Mouse (Mus musculus) ovary, adult 18-20 months (tissue): ENCODE measurements around the gene Dzip1.

Experiments used
- DNase-seq: peaks from one replicate; pipeline ENCODE4 v3.0.0; 2022; ENCODE audit warnings: low spot score, mixed read lengths

Gene Dzip1

DNA sequence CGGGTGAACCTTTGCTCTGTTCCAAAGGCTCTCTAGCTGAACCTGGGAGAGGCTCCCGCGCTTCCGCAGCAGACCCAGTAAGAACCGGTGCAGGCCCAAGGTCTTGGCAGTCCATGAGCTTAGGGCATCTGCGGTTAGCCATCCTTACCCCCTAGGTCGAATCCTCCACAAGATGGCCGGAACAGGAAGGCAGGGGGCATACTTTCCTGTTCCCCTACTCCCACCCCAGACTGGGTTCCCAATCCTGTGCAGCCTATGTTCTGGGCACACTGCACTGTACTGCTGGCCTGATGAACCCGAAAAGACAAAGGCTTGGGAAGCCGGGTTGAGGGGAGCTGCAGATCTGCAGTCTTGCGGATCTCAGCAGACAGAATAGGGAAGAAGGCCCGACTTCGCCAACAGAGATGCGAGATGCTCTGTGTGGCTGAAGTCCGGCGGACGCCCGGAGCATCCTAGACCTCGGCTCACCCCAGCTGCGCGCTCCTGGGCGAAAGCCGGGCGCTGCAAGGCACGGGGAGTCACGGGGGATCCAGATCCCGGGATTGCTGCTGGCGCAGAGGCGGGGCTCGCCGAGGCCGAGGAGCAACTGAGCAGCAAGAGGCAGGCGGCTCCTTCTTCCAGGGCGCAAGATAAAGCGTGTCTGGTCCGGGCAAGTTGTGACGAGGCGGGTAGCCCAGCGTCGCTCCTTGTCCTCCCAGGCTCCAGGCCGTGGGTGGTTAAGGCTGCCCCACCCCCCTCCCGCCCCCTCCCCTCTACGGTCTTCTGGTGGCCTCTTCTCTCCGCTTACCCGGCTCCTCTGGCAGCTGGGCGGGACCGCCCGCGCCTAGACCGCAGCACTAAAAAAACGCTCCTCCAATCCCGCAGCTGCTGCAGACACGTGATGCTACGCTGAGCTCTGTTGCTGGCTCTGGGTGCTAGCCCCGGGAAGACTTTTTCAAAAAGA lies at the start of gene Dzip1:
Gene Dzip1, minus strand, starts transcription at position 788 of the 943 bp plus-strand sequence.
- DNase-seq = peak; percentile 68

DNA sequence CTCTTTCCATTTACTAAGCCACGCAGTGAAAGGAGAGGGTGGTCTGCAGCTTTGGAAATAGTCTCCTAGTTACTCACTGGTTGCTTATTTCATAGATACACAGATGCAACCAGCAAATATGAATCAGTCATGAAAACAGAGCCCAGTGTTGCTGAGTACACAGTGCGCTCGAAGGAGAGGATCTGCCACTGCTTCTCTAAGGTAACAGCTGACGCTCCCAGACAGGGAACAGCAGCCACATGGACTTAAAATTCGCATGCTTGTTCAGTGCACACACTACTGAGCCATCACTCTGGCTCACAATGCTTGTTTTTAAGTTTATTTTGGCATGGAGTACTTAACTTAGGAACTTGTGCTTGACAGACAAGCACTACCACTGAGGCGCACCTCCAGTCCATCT lies 47.0 kb upstream of the Dzip1 start:
- no peak for DNase-seq

DNA sequence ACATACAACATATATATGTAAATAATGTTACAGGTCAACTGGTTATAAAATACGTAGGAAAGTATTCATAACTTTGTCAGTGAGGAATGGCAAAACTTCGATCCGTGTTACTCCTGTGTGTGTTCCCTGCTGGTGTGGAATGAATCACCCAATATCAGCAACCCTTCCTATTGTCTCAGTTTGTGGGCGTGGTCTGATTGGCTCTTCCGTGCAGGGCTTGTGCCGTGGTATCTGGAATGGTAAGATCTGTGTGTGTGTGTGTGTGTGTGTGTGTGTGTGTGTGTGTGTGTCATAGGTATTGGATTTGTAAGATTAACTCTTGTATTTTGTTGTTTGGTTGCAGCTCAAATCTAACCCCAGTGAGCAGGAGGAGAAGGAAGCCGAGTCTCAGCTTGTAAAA lies 42.4 kb upstream of the Dzip1 start:
- no peak for DNase-seq

DNA sequence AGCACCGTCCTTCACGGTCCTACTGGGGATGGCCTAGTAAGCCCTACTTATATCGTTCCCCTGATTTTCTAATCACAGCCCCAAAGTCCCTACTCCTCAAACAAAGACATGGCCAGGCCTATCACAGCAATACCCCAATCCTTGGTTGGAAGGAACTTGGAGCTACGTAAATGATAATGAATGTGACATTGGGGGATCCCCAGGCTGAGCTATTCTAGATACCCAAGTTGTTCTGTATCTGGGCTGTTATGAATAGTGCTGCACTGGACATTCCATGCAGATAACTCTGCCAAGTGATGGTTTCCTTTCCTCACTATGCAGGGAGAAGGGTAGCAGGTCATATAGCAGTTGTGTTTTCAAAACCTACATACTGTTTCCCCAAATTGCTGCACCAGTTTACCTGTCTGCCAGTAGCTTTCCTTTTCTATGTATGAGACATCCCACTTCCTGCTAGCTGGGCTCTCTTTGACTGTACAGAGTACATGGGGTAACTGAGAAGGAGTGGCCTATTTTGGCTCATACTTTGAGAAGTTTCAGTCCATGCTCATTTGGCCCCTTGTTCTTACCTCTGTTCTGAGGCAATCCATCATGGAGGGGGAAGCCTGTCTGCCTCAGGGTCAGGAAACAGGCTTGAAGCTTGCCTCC lies 40.2 kb upstream of the Dzip1 start:
- DNase-seq = no peak

DNA sequence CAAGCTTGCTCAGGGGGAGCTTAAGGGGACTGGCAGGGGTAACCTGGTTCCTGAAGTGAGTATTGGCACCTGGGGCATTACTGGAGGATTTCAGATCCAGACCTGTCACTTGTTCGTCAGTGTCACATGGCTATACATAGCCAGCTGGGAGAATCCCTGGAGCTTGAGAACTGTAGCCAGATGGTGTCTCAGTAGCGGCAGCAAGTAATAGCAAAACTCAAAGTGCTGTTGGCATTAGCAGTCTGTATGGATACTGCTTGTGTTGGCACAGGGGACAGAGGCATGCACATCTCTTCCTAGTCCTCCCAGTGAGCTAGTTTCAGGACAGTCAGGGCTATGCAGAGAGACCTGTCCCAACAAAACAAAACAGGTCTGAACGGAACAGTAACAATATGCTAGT lies 32.8 kb upstream of the Dzip1 start:
- no peak for DNase-seq

DNA sequence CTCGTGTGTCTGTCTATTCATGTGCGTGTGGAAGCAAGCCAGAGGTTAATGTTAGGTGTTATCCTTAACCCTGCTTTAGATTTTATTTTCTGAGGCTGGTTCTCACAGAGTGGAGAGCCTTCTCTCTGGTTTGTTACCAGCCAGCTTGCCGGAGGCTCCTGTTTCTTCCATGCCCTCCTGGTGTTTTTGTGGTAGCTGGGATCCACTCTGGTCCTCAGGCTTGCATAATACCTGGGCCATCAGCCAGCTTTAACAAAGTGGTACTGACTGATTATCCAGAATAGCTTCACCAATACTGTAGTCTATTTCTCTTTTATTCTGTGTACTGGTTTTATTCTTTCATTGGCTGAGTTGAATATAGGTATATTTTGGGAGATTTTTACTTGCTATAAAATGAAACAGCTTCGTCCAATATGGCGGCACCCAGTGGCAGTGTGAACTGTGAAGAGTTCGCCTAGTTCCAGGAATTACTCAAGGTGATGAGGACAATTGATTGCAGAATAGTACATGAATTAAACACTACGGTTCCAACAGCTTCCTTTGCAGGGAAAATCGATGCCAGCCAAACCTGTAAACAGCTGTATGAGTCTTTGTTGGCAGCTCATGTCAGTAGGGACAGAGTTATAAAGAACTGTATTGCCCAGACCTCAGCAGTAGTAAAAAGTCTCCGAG lies 26.8 kb upstream of the Dzip1 start:
- no peak for DNase-seq

DNA sequence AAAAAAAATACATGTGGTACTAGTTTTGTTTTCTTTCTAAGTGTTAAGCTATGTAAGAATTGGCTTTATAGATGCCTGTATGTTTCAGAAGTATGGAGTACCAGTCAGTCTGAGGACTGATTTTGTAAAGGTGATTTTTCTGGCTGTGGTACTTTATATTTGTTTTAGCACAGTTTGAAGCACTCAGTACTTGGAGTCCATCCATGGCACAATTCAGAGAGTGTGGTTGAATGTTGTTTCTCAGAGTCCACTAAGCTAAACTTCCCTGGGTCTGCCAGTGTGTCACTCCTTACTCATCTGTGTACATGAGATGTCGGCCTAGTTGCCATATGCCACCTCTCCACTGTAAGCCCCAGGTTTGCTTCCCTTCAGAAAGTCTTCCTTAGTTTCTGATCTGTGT lies 23.6 kb upstream of the Dzip1 start:
- no peak for DNase-seq

DNA sequence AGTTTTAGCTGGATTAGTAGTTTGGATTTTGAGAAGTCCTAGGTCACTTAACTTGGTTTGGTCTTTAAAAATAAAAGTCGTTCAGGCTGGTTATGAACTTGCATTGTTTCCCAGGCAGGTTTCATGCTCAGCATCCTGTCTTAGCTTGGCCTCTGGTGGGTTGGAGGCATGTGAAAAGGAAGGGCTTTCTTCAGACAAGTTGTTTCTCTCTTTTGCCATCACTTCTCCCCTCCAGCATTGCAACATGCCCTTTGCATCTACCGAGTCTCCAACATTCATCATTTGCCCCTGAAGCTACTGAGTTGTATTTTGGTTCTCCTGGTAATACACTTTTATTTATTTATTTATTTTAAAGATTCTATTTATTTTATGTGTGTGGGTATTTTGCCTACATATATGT lies 19.4 kb upstream of the Dzip1 start:
- DNase-seq = no peak

DNA sequence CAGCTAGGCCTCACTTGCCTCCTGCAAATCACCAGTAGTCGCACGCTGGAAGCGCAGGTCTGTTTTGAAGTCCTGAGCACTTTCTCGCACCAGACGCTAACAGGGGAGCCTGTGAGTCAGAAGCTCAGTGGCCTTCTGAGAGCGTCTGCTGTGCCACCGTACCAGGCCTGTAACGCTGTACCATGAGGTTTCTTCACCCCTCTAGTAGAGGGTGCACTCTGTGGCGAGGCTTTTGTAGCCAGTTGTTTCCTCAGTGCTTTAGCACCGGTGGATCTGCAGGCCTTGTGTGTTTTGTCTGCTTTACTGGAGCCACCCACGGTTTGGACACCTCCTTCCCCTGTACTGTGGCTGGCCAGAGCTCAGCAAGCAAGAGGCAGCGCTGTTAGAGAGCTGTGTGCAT lies 16.8 kb upstream of the Dzip1 start:
- no peak for DNase-seq

DNA sequence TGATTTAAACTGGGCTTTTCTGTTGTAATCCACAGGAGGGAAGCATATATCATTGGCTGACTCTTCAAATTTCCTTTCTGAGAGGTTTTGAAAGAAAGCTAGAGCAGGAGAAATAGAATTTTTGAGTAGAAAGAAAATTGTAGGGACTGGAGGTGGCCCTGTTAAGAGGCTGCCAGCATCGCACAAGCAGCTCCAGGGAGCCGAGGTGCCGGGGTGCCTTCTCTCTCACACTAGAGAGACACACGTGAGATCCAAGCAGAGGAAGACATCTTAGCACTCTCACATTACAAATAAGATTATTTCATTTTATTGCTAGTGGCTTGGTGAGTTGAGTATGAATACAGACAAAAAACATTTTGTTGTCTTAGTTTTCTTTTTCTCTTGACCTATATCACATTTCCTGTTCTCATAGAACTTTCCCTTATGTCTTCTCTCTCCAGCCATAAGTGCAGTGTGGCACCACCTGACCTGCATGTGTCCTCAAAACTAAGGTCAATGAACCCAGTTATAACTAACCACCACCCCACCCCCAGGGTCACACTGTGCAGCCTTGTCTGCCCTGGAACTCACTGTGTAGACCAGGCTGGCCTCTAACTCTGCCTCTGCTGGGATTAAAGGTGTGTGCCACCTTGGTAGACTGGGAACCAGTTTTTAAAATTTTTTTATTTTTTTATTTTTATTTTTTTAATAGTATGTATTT lies 15.7 kb upstream of the Dzip1 start:
- no peak for DNase-seq

DNA sequence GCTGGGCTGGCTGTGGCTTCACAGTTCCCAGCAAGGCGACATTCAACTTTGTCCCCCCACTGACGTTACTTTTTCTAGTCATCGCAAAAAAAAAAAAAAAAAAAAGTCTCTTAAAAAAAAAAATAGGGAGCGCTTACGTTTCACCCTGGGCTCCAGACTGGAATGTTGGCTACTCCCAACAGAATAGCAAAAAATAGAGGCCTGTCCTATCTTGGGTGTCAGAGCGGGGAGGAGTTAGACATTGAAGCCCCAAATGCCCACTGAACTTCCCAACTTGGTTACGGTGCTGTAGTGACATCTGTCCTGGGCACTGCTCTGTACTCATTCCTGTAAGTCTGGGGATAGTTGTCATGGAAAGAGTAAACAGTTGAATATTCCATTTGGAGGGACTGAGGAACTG lies 13.3 kb upstream of the Dzip1 start:
- no peak for DNase-seq

DNA sequence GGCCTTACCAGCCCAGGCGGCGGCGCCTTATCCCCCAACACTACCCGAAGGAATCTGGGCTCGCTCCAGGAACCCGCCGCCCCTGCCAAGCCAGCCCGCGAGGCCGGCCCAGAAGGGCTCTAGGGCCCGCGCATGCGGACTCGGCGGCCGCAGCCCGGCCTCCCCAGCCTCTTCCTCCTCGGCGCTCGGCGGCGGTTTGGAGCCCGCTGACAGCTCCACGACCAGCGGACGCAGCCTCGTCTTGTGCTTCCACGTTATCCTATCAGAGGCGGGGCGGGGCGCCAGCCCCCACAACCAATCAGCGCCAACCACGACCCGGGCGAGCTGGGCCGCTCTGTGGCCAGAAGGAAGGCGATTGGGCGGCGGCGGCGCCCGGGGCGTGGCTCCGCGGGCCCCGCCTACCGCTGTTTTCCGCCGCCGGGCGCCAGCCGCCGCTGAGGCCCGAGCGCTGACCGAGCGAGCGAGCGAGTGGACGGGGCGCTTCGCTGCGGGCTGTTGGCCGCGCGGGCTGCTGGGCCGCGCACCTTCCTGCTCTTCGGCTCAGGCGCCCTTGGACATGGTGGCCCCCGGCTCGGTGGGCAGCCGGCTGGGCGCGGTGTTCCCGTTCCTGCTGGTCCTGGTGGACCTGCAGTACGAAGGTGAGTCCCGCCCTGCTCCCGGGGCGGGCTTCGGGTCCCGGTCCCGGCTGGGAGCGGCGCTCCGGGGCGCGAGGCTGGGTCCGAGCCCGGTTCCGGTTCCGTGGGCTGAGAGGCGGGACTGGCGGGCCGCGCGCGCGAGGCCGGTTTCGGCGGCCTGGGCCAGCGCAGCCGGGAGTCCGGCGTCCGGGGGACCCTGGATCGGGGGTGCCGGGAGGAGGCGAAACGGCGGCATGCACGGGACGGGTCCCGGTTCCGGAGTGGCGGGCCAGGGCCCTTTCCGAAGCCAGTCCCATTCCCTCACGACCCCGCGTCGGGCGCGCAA lies 12.6 kb upstream of the Dzip1 start, which contains the start of gene Dnajc3:
Gene Dnajc3, plus strand, starts transcription at position 444 of the 960 bp plus-strand sequence.
- peak; percentile 99 for DNase-seq

DNA sequence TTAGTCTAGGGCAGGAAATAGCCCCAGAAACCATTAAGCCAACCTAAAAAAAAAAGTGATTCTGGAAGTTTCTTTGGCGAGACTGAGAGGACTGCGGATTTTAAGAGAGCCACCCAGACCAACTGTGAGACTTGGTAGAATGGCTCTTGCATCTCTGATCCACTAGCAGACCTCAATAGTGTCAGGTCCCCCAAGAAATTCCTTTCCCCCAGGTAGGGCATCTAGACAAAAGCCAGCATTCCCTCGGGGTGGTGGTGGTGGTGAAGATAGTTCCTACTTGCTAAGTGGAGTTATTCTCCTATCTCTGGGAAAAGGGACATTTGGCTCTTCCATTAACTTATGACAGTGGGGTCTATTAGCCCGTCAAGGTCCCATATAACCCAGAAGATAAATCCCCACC lies 11.7 kb upstream of the Dzip1 start:
- no peak for DNase-seq

DNA sequence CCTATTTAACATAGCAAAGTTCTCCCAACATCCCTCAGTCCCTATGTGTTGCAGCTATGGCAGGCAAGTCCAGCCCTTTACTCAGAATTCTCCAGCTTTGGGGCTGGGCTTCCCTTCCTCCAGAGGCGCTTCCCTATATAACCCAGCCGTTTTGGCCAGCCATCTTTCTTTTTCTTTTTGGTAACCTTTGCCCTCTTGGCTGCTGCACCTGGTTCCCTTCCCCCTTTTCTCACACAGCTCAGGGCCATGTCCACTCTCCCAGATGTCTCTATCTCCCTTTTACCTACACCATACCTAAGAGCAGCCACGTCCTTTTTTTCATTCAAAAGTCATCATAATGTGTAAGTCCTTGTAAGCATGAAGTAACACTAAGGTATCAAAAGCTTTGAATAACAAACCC lies 11.0 kb upstream of the Dzip1 start:
- DNase-seq = no peak

DNA sequence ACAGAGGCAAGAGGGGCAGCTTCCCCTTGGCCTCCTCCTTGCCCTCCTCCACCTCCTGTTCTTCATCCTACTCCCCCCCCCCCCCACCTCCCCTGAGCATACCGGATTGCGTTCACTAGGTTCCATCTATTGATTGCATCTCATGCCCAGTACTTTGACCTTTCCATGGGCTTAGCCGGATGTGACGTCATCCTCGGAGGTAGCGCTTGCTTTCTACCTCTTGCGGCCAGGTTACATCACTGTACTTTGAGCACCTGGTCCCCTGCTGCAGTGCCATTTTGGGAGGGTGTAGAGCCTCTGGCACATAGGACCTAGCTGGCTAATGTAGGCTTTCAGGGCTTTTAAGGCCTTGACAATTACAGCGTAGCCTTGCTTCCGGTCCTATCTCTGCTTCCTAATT lies 9.4 kb upstream of the Dzip1 start:
- DNase-seq = no peak

DNA sequence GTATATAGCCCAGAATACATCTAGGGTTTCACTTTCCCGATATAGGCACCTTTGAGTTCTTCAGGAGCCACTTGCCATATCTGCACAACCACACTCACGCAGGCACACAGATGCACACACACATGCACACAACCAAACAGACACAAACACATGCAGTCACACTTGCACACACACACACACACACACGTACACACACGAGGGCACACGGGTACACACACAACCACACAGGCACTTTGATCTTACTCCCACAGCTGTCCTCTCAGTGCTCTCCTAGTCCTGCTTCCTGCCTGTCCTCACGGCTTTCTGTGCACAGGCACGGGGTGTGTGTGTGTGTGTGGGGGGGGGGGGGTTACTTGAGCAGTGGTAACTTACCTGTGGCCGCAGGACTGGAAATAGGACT lies 7.7 kb upstream of the Dzip1 start:
- DNase-seq = no peak

DNA sequence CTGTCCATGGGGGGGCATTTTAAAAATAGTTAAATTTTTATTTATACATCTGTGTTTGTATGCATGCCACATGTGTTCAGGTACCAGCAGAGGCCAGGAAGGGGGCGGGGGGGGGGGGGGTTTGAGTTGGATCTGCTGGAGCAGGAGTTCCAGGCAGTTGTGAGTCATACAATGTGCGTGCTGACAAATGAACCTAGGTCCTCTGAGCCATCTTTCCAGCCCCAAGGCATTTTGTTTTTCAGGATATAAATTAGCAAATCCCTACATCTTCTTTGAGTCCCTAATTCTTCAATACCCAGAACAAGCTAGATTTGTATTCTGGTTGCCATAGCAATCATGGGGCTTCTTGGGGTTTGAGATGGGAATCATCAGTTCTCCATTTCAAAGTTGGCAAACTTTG lies 5.9 kb upstream of the Dzip1 start:
- no peak for DNase-seq

DNA sequence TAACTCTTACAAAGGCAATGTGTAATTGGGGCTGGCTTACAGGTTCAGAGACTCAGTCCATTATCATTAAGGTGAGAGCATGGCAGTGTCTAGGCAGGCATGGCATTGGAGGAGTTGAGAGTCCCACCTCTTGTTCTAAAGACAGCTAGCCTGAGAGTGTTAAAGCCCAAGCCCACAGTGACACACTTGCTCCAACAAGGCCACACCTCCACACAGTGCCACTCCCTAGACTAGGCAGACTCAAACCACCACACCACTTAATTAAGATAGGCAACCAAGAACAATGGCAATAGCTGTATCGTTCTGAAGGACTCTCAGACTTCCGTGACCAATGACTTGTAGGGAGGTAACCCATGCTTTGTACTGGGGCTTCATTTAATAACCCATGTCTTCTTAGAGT lies 5.5 kb upstream of the Dzip1 start:
- DNase-seq = no peak

DNA sequence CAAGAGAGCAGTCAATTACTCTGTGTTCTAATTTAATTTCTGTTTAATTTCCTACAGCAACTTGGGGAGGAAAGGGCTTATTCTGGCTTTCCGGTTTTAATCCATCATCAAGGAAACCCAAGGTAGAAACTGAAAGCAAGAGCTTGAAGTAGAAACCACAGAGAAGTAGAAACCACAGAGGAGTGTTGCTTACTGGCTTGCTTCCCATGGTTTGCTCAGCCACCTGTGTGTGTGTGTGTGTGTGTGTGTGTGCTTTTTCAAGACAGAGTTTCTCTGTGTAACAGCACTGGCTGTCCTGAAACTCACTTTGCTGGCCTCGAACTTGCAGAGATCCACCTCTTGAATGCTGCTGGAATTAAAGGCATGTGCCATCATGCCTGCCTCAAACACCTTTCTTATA lies 4.5 kb upstream of the Dzip1 start:
- DNase-seq = no peak

DNA sequence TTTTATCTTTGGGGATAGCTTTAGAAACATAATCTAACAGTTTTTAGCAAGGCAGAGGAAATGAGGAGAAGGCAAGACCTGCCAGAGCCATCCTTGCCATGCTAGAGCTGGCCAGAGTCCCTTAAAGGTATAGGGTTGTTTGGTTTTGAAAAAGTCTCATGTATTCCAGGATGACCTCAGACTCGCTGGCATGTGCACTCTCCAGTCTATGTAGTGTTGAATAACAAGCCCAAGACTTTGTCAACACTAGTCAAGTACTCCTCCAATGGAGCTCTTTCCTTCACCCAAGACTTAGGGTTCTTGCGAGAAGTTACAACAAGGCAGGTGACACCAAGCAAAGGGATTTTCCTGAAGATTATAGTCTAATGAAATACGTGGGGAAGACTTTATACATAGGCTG lies 3.3 kb upstream of the Dzip1 start:
- no peak for DNase-seq

DNA sequence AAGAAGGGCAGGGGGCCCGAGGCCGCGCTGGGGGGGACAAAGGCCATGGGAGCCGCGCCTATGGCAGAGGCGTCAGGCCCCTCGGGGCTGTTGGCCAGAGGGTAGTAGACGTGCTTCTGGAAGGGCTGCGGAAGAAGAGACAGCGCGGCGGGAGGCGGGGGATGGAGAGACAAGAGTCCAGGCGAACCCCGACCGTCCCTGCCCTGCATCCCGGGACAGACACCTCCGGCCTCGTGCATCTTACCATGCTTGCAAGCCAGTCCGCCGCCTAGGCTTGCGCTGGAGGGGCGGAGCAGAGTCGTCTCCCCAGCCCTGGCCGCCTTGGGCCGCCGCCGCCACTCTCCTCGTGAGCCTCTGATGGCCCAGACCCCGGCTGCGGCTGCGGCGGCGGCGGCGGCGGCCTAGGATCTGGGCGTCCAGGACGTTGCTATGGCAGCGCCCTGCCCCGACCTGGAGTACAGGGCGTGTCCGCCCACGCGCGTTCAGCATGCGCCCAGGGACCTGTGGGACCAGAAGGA lies 2.5 kb downstream of the Dzip1 start:
- DNase-seq = peak; percentile 8
